Mouse (Mus musculus) gastrocnemius, adult 18-20 months (tissue): ENCODE data around the gene Ctdsp1. TPM values are rescaled to one million over a fixed set of nuclear protein-coding genes. Genes with fewer than 3 reads are reported as not detected.

Experiments
- DNase-seq: peaks from one replicate; pipeline ENCODE4 v3.0.0; 2021; ENCODE audit warnings: low spot score
- total RNA-seq, 2 experiments: library from RNA; stranded (reverse); gene quantifications; 2 replicates each; pipeline ENCODE4 v1.2.3; 2021

Gene Ctdsp1
- total RNA-seq, 2 experiments from 2014 or later, result 107 TPM

- no peak for DNase-seq
Observed at GRCm38 (mm10) chr1:74375561-74375960, 15.7 kb upstream of the Ctdsp1 start.

GRCm38 (mm10) chr1:74376396-74376795 is 14.9 kb upstream of the Ctdsp1 start:
- DNase-seq, result peak; percentile 61

- no peak for DNase-seq
Observed at GRCm38 (mm10) chr1:74379058-74379504, 12.2 kb upstream of the Ctdsp1 start.

- no peak for DNase-seq
Observed at GRCm38 (mm10) chr1:74380484-74380883, 10.8 kb upstream of the Ctdsp1 start.

DNA sequence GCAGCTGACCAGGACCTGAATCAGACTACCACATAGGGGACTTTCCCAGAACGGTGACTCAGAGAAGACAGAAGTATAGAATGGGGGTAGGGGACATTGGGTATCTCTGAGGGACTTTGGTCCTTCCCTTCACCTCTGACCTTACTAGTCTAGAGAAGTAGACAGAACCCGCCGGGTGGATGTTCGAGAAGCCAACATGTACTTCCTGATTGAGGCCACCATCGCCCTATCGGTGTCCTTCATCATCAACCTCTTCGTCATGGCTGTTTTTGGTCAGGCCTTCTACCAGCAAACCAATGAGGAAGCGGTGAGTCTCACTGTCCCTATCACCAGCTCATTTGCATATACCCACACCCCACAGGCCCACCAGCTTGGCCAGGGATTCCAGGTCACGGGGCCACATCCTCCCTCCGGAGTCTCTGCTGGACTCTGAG is 9.7 kb upstream of the Ctdsp1 start:
- no peak for DNase-seq

- no peak for DNase-seq
Observed at GRCm38 (mm10) chr1:74383385-74383784, 7.9 kb upstream of the Ctdsp1 start.

DNA sequence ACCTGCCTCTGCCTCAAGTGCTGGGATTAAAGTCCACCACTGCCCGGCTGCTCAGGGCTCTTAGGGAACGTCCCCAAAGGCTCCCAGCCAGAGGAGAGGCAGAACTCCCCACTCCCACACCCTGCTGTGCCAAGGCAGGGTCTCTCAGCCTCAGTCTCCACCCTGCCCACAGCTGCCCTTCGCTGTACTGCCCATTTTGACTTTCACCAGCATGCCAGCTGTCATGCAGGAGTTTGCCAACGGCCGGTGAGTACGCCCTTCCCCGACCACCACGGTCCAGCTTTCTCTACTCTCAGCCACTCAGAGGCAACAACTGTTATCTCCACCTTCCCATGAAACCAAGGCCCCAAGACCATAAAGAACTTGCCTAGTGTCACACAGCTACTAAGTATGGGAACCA is 6.8 kb upstream of the Ctdsp1 start:
- no peak for DNase-seq

GRCm38 (mm10) chr1:74385064-74385463 is 6.2 kb upstream of the Ctdsp1 start:
- no peak for DNase-seq

GRCm38 (mm10) chr1:74385531-74385930 is 5.8 kb upstream of the Ctdsp1 start:
- DNase-seq, result no peak

- DNase-seq, result no peak
Observed at GRCm38 (mm10) chr1:74386363-74386713, 5.0 kb upstream of the Ctdsp1 start.

GRCm38 (mm10) chr1:74386714-74387385 is 4.5 kb upstream of the Ctdsp1 start:
- peak; percentile 97 for DNase-seq

- no peak for DNase-seq
Observed at GRCm38 (mm10) chr1:74387386-74387988, 3.8 kb upstream of the Ctdsp1 start.

DNA sequence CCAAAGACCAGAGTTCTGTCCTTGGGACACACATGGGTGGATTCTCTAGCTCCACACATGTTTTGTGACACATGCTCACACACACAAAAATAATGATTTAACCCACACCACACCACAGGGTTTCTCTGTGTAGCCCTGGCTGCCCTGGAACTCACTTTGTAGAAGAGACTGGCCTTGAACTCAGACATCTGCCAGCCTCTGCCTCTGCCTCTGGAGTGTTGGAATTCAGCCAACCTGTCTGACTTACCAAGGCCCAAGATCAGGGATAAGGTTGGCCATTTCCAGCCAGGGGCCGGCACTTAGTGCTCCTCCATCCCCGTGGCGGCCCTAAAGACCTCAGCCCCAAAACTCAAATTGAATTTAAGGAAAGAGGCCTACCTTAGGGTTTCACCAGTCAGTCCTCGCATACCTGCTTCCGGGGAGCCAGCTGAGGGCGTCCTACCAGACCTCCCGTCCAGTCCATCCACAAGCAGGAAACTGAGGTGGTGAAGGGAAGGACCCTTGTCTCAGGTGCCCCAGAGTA is 2.9 kb upstream of the Ctdsp1 start:
- no peak for DNase-seq

DNA sequence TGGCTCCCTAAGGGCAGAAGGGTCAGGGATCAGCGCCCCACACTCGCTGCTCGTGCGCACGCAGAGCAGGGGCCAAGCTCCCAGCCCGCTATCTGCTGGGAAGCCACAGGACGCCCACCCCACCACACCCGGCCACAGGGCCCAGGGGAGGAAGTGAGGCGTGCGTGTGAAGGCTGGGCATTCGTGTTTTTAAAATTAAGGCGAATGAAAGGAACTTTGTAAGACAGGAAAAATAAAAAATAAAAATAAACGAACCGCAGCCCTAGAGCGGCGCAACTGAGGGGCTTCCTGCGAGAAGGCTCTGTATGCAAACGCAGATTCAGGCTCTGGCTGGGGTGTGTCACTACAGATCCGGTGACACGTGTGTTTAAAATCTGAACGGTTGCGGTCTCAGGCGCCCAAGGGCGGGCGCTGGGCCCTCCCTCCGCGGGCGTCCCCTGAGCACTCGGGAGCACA is 1.4 kb upstream of the Ctdsp1 start:
- DNase-seq, result no peak

DNA sequence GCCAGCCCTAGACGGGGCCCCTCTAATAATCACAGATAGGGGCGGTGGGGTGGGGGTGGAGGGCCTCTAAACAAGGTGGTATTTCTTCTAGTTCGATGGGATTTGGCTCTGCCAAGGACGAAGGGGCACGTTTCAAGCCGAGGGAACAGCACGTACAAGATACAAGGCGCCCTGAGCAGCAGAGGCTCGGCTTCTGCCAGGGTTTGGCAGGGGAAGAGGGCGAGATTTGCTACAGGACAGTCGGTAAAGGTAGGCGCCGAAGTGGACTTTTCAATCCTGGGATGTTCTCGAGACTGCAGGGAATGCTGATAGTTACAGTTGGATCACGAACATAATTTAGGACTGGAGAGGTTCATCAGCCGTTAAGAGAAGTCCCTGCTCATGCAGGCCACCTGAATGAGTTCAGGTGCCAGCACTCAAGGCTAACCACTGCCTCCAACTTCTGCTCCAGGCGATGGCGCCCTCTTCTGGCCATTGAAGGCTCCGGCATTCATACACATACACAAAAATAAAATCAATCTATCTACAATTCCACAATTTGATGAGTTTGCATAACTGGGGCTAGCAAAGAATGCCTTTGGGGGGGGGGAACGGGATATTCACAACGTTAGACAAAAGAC is 912 bp upstream of the Ctdsp1 start:
- DNase-seq, result peak; percentile 75

DNA sequence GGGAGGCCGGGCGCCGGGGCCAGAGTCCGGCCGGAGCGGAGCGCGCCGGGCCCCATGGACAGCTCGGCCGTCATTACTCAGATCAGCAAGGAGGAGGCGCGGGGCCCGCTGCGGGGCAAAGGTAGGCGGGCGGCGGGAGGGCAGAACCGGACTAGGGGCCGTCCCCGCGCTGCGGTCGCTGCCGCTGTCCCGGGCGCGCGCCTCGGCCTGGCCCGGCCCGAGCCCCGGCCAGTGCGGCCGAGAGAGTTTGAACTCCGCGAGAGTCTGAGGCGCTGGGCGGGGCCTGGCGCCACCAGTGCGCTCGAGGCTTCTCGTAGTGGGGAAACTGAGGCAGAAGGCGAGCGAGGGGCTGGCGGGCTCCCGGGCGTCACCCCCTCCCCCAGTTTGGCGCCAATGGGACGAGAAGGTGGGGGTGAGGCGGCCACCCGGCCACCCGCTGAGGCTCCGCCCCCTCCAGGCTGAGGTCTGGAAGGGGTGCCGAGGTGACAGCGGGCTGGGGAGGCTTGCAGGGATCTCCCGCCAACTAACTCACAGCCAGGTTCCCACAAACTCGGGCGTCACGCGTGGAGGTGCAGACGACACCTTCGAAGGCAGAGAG is 634 bp downstream of the Ctdsp1 start:
- DNase-seq, result peak; percentile 79

DNA sequence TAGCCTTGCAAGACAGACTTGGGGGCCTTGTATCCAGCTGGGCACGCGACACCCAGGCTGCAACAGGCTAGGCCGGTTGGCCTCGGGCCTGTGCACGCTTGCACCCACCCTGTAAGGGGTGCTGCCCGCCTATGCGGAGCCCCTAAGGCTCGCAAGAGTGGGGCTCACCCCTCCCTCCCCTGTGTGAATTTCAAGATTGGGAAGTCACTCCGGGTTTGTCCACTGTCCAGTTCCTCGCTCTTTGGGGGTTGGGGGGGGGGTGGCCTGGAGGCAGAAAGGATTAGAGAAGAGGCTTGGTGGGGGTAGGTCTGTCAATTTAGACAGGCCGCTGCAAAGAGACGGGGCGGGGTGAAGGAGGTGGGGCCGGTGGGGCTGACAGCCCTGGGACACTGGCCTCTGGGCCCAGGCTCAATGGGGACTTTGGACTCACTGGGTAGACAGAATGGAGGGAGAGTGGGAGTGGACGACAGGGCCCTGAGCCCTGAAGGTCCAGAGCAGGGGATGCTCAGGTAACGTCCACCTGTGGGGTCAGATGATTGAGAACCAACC is 1.2 kb downstream of the Ctdsp1 start:
- no peak for DNase-seq

GRCm38 (mm10) chr1:74393010-74393409 is 1.7 kb downstream of the Ctdsp1 start:
- DNase-seq, result no peak

DNA sequence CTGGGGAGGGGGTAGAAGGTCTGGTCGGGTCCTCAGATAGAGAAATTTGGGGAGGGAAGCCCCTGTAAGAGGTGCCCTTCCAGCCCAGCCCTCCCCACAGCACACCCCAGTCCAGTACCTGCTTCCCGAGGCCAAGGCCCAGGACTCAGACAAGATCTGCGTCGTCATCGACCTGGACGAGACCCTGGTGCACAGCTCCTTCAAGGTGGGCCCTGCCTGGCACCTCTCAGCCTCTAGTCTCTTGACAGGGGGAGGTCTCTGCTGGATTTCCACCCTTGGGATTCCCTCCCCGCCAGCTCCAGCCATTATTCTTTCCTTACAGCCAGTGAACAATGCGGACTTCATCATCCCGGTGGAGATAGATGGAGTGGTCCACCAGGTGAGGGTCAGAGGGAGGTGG is 2.4 kb downstream of the Ctdsp1 start:
- DNase-seq, result no peak

- DNase-seq, result no peak
Observed at GRCm38 (mm10) chr1:74394311-74394710, 3.0 kb downstream of the Ctdsp1 start.

DNA sequence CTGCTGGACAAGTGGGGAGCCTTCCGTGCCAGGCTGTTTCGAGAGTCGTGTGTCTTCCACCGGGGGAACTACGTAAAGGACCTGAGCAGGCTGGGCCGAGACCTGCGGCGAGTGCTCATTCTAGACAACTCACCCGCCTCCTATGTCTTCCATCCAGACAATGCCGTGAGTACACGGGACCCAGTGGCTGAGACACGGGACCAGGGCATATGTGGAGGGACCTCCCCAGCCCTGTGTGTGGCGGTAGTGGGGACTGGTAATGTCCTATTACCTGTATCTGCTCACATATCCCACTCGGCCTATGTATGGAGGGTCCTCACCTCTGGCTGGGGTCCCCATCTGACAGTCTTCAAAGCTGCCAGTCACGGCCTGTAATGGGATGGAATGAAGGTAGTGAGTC is 3.5 kb downstream of the Ctdsp1 start:
- no peak for DNase-seq

- no peak for DNase-seq
Observed at GRCm38 (mm10) chr1:74395290-74395689, 4.0 kb downstream of the Ctdsp1 start.
